Mouse (Mus musculus) kidney, postnatal 0 days (tissue): ENCODE measurements at regions not wholly inside any gene's neighbourhood (a gene's known extent, or its start where the extent isn't known, plus 50 kb on each side); places are given as distances from the start of the nearest gene placed in this dataset.

ENCODE experiments used
- ATAC-seq: fragments of 200-750 bp; cut with Nextera tagmentation; replicated peaks from 2 replicates; pipeline ENCODE4 v1.8.0; 2017; ENCODE audit warnings: low read depth, moderate number of reproducible peaks, moderate TSS enrichment, moderate library complexity; ENCODE audit not compliant: low FRiP score
- DNase-seq: peaks from one replicate; pipeline ENCODE4 v3.0.0-alpha.2; 2016; ENCODE audit warnings: low spot score
- H3K27ac ChIP-seq: fragments of 300-500 bp; sonication (generic); 2 replicates; pipeline ENCODE4 v1.5.1; 2014; ENCODE audit warnings: mild to moderate bottlenecking
- H3K27me3 ChIP-seq: fragments of 300-500 bp; sonication (generic); 2 replicates; pipeline ENCODE4 v1.6.1; 2014; ENCODE audit warnings: low read length, mixed read lengths; ENCODE audit not compliant: insufficient read depth
- H3K36me3 ChIP-seq: fragments of 300-500 bp; sonication (generic); 2 replicates; pipeline ENCODE4 v1.6.1; 2014; ENCODE audit warnings: low read length, mixed read lengths; ENCODE audit not compliant: insufficient read depth
- H3K4me1 ChIP-seq: fragments of 300-500 bp; sonication (generic); replicated peaks from 2 replicates; pipeline ENCODE4 v1.6.1; 2014; ENCODE audit warnings: antibody characterized with exemption, low read length, mixed read lengths; ENCODE audit not compliant: insufficient read depth
- H3K4me2 ChIP-seq: fragments of 300-500 bp; sonication (generic); 2 replicates; pipeline ENCODE4 v1.6.1; 2014; ENCODE audit warnings: mild to moderate bottlenecking, low read length, moderate library complexity, mixed read lengths
- H3K4me3 ChIP-seq: fragments of 300-500 bp; sonication (generic); replicated peaks from 2 replicates; pipeline ENCODE4 v1.5.1; 2014; ENCODE audit warnings: low read depth, low read length
- H3K9ac ChIP-seq: fragments of 300-500 bp; sonication (generic); 2 replicates; pipeline ENCODE4 v1.6.1; 2014; ENCODE audit warnings: low read depth, low read length
- H3K9me3 ChIP-seq: fragments of 300-500 bp; sonication (generic); replicated peaks from 2 replicates; pipeline ENCODE4 v1.6.1; 2016; ENCODE audit warnings: low read length, inconsistent platforms, mixed read lengths
- CTCF ChIP-seq: IDR thresholded peaks from 2 replicates; pipeline ENCODE4 v1.5.1; 2016; ENCODE audit warnings: antibody characterized with exemption, low read depth, mild to moderate bottlenecking, moderate library complexity
- WGBS: fragments of 180-500 bp; shearing (Covaris S2); extraction: QIAGEN DNeasy Blood & Tissue Kit; methylation state at CpG from one replicate; pipeline ENCODE4 v1.1.7; 2014; 5-methylcytosine and 5-hydroxymethylcytosine counted together

GRCm38 (mm10) chr7:123589099-123589498 is 88.8 kb upstream of the Zkscan2 start:
- no peak for TF ChIP-seq CTCF
- 81% methylated on average over 3 of the region's 3 CpGs for WGBS
- Histone ChIP-seq H3K4me3 (no peak overlapping the region), H3K36me3 (no peaks in the 10 kb centered on the region), H3K27me3 (no peaks in the 10 kb centered on the region), H3K27ac (no peak overlapping the region), H3K9ac (no peak overlapping the region), H3K4me2 (no peak overlapping the region), H3K4me1 (no peaks in the 10 kb centered on the region), H3K9me3 (no peaks in the 10 kb centered on the region)
- no peak for ATAC-seq
- no peak for DNase-seq

DNA sequence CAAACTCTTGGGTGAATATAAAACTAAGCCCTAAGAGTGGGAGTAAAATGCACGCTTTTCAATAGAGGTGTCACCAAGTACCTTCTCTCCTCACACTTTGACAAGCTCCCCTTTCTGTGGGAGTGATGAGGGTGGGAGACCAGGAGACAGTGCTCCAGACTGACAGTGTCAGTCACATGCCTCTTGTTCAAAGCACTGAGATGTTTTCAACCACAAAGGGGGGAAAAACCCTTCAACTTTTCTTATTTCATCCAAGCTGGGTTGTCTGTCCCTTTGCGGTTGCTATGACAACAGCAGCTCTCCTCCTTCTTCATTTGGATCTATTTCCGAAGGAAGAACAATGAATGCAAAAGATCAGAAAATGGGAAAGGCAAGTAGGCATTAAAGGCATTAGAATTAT is 73.5 kb upstream of the Zkscan2 start:
- DNase-seq, result no peak
- Histone ChIP-seq H3K9me3 (no peaks in the 10 kb centered on the region), H3K27ac (no peak overlapping the region), H3K4me1 (no peaks in the 10 kb centered on the region), H3K27me3 (no peaks in the 10 kb centered on the region), H3K4me2 (no peak overlapping the region), H3K4me3 (no peak overlapping the region), H3K9ac (no peak overlapping the region), H3K36me3 (no peaks in the 10 kb centered on the region)
- 45% methylated on average over 3 of the region's 3 CpGs for WGBS
- ATAC-seq, result no peak
- TF ChIP-seq CTCF, result no peak

DNA sequence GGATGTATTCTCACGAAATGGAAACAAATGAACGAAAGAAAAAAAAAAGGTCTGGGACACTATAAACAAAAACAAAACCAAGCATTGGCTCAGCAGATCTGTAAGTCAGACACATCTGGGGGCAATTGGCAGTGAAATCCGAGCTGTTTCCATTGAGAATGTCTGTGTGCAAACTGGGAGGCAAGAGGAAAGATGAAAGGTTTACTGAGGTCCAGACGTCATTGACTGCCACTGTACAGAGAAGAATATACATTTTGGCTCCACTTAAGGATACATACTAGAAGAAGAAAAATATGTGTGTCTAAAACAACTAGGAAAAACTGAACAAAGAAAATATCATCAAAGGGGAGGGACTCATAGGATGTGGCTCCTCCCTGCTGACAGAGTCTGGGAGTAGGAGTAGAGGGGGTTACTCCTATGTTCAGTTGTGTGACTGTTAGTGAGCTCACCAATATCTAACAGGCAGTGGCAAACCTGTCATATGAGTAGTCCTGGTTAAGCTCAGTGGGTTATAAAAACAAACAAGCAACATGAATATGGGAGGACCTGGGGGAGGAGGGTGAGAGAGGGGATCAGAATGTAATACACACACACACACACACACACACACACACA is 72.2 kb upstream of the Zkscan2 start:
- DNase-seq (no peak), ATAC-seq (no peak)
- Histone ChIP-seq H3K36me3 (no peaks in the 10 kb centered on the region), H3K4me1 (no peaks in the 10 kb centered on the region), H3K9me3 (no peaks in the 10 kb centered on the region), H3K27ac (no peak overlapping the region), H3K4me2 (no peak overlapping the region), H3K27me3 (no peaks in the 10 kb centered on the region), H3K9ac (no peak overlapping the region), H3K4me3 (no peak overlapping the region)
- 19% methylated on average over 4 of the region's 4 CpGs for WGBS
- no peak for TF ChIP-seq CTCF

GRCm38 (mm10) chr7:123566264-123566663 is 66.0 kb upstream of the Zkscan2 start:
- Histone ChIP-seq H3K9me3 (no peaks in the 10 kb centered on the region), H3K27me3 (no peaks in the 10 kb centered on the region), H3K36me3 (no peaks in the 10 kb centered on the region), H3K27ac (no peak overlapping the region), H3K4me3 (no peak overlapping the region), H3K4me2 (no peak overlapping the region), H3K4me1 (no peaks in the 10 kb centered on the region), H3K9ac (no peak overlapping the region)
- 39% methylated on average over 1 of the region's 1 CpGs for WGBS
- TF ChIP-seq CTCF, result peak; percentile 26; the same call in 1 of the 2 replicates
- ATAC-seq (no peak), DNase-seq (no peak)

DNA sequence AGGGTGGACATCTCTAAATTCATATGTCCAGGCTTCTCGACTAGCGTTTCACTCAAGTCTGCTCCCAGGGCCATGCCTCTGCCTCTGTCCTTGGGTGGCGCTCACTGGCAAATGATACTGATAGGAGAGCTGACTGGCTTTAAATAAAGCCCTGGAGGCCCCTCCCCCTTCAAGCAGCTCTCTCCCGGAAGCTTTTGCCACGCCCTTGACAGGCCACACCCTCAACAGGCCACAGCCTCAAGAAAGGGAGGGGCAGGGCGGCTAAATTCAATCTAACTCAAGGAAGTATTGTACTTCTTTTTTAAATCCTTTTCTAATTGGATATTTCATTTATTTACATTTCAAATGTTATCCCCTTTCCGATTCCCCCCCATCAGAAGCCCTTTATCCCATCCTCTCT is 59.3 kb upstream of the Zkscan2 start:
- Histone ChIP-seq H3K36me3 (no peaks in the 10 kb centered on the region), H3K9ac (no peak overlapping the region), H3K9me3 (no peaks in the 10 kb centered on the region), H3K4me2 (no peak overlapping the region), H3K27me3 (no peaks in the 10 kb centered on the region), H3K27ac (no peak overlapping the region), H3K4me1 (no peaks in the 10 kb centered on the region), H3K4me3 (no peak overlapping the region)
- ATAC-seq (no peak), DNase-seq (no peak)
- TF ChIP-seq CTCF, result no peak
- WGBS, result 73% methylated on average over 7 of the region's 7 CpGs
